Mouse (Mus musculus) c-Kit-negative CD71-positive TER-119-positive erythroid progenitor cells, embryonic 14.5 days (primary cell): ENCODE measurements around the gene Aif1l.

ENCODE experiments used
- DNase-seq: peaks from one replicate; pipeline ENCODE4 v3.0.0-alpha.2; 2013; ENCODE audit warnings: low read depth, low spot score

Aif1l gene

GRCm38 (mm10) chr2:31952236-31952635, 2.3 kb downstream of the Aif1l start:
- no peak for DNase-seq

- DNase-seq: no peak
These were observed 2.8 kb downstream of the Aif1l start for GRCm38 (mm10) chr2:31952725-31953124.

- no peak for DNase-seq
These were observed 3.7 kb downstream of the Aif1l start for GRCm38 (mm10) chr2:31953687-31954086.

GRCm38 (mm10) chr2:31954779-31955181, 4.8 kb downstream of the Aif1l start:
- DNase-seq: no peak

- DNase-seq: no peak
These were observed 5.7 kb downstream of the Aif1l start for GRCm38 (mm10) chr2:31955686-31956085.

GRCm38 (mm10) chr2:31957211-31957610, 7.3 kb downstream of the Aif1l start:
- no peak for DNase-seq

GRCm38 (mm10) chr2:31960986-31961385, 11.0 kb downstream of the Aif1l start:
- no peak for DNase-seq

- DNase-seq: no peak
These were observed 11.9 kb downstream of the Aif1l start for GRCm38 (mm10) chr2:31961791-31962222.

GRCm38 (mm10) chr2:31962501-31963224, 12.7 kb downstream of the Aif1l start:
- DNase-seq: no peak

GRCm38 (mm10) chr2:31963491-31963890, 13.6 kb downstream of the Aif1l start:
- DNase-seq: no peak

GRCm38 (mm10) chr2:31964191-31964590, 14.3 kb downstream of the Aif1l start:
- DNase-seq: no peak

- peak; percentile 43 for DNase-seq
These were observed 15.2 kb downstream of the Aif1l start for GRCm38 (mm10) chr2:31965110-31965509.

- no peak for DNase-seq
These were observed 16.9 kb downstream of the Aif1l start for GRCm38 (mm10) chr2:31966801-31967200.

- DNase-seq: no peak
These were observed 22.6 kb downstream of the Aif1l start for GRCm38 (mm10) chr2:31972589-31972988.

- peak; percentile 96 for DNase-seq
These were observed 24.3 kb downstream of the Aif1l start, which contains the start of gene Nup214 for GRCm38 (mm10) chr2:31974141-31974808. Nup214 (plus strand) TSS chr2:31974436.

GRCm38 (mm10) chr2:31974809-31975371, 25.0 kb downstream of the Aif1l start:
- DNase-seq: peak; percentile 11

- no peak for DNase-seq
These were observed 37.8 kb downstream of the Aif1l start for GRCm38 (mm10) chr2:31987774-31988173.

GRCm38 (mm10) chr2:31990961-31991360, 41.0 kb downstream of the Aif1l start:
- no peak for DNase-seq

GRCm38 (mm10) chr2:31994896-31995295, 45.0 kb downstream of the Aif1l start:
- DNase-seq: no peak

GRCm38 (mm10) chr2:31996060-31996459, 46.1 kb downstream of the Aif1l start:
- DNase-seq: no peak

- DNase-seq: no peak
These were observed 47.6 kb downstream of the Aif1l start for GRCm38 (mm10) chr2:31997539-31997938.

- no peak for DNase-seq
These were observed 48.5 kb downstream of the Aif1l start for GRCm38 (mm10) chr2:31998443-31998842.

- DNase-seq: no peak
These were observed 58.4 kb downstream of the Aif1l start for GRCm38 (mm10) chr2:32008311-32008710.
